Mouse (Mus musculus) liver, postnatal 0 days (tissue): ENCODE data around the gene Smndc1. TPM values are rescaled to one million over a fixed set of nuclear protein-coding genes. Genes with fewer than 3 reads are reported as not detected.

Source experiments
- ATAC-seq: fragments of 200-750 bp; cut with Nextera tagmentation; 2 replicates; pipeline ENCODE4 v1.8.0; 2017; ENCODE audit warnings: mild to moderate bottlenecking, moderate library complexity
- DNase-seq: peaks from one replicate; pipeline ENCODE4 v3.0.0-alpha.2; 2016
- H3K27ac ChIP-seq: fragments of 300-500 bp; sonication (generic); 2 replicates; pipeline ENCODE4 v1.5.1; 2014; ENCODE audit warnings: antibody characterized with exemption, moderate library complexity, mild to moderate bottlenecking, low read depth
- H3K27me3 ChIP-seq: fragments of 300-500 bp; sonication (generic); 2 replicates; pipeline ENCODE4 v1.6.1; 2014; ENCODE audit warnings: low read length, control low read depth, mixed read lengths; ENCODE audit not compliant: insufficient read depth
- H3K36me3 ChIP-seq: fragments of 300-500 bp; sonication (generic); replicated peaks from 2 replicates; pipeline ENCODE4 v1.6.1; 2014; ENCODE audit warnings: mild to moderate bottlenecking, control low read depth, low read length, moderate library complexity, mixed read lengths; ENCODE audit not compliant: insufficient read depth
- H3K4me1 ChIP-seq: fragments of 300-500 bp; sonication (generic); 2 replicates; pipeline ENCODE4 v1.6.1; 2014; ENCODE audit warnings: antibody characterized with exemption, mild to moderate bottlenecking, control low read depth; ENCODE audit not compliant: insufficient read depth
- H3K4me2 ChIP-seq: fragments of 300-500 bp; sonication (generic); 2 replicates; pipeline ENCODE4 v1.6.1; 2014; ENCODE audit warnings: low read depth, mild to moderate bottlenecking, low read length, moderate library complexity, mixed read lengths
- H3K4me3 ChIP-seq: fragments of 300-500 bp; sonication (generic); 2 replicates; pipeline ENCODE4 v1.5.1; 2014; ENCODE audit warnings: low read depth, low read length
- H3K9ac ChIP-seq: fragments of 300-500 bp; sonication (generic); replicated peaks from 2 replicates; pipeline ENCODE4 v1.6.1; 2014; ENCODE audit warnings: mild to moderate bottlenecking, moderate library complexity
- H3K9me3 ChIP-seq: fragments of 300-500 bp; sonication (generic); 2 replicates; pipeline ENCODE4 v1.6.1; 2016; ENCODE audit warnings: mild to moderate bottlenecking, control low read depth, low read length, mixed read lengths
- CTCF ChIP-seq: sonication (generic); IDR thresholded peaks from 2 replicates; pipeline ENCODE4 v1.5.1; 2016; ENCODE audit warnings: antibody characterized with exemption, low read depth
- EP300 ChIP-seq: IDR thresholded peaks from 2 replicates; pipeline ENCODE4 v1.6.1; 2016; ENCODE audit warnings: antibody characterized with exemption, low read depth, mild to moderate bottlenecking
- WGBS: fragments of 180-500 bp; shearing (Covaris S2); extraction: QIAGEN DNeasy Blood & Tissue Kit; methylation state at CpG from one replicate; pipeline ENCODE4 v1.1.7; 2014; ENCODE audit not compliant: insufficient replicate concordance; 5-methylcytosine and 5-hydroxymethylcytosine counted together
- polyA plus RNA-seq: library from polyadenylated mRNA; unstranded; fragments of >200 nt; fragmentation: Nextera tagmentation; extraction: Ambion mirVana; gene quantifications from 2 replicates; pipeline ENCODE4 v1.2.1, GENCODE M21; 2015

The Smndc1 gene
- polyA plus RNA-seq, 1 experiment from 2014 or later, result 18.9 TPM

- TF ChIP-seq CTCF (no peak), EP300 (no peak)
- WGBS, result 71% methylated on average over 8 of the region's 8 CpGs
- no peak overlapping the region for H3K4me3 ChIP-seq
- peak overlapping the region; percentile 92 for H3K27ac ChIP-seq
- DNase-seq, result peak; percentile 30
- H3K4me2 ChIP-seq, result peak overlapping the region; percentile 47; the same call in 1 of the 2 replicates
- peaks cover 9% of the 10 kb centered on the region; the same call in 1 of the 2 replicates for H3K4me1 ChIP-seq
- H3K9ac ChIP-seq, result peak overlapping the region; percentile 18; the same call in 1 of the 2 replicates
- peaks cover 2% of the 10 kb centered on the region; the same call in 1 of the 2 replicates for H3K36me3 ChIP-seq
- H3K9me3 ChIP-seq, result no peaks in the 10 kb centered on the region
- peak; percentile 79 for ATAC-seq
- H3K27me3 ChIP-seq, result no peaks in the 10 kb centered on the region
These were observed 30.0 kb downstream of the Smndc1 start for GRCm38 (mm10) chr19:53360265-53360958.

DNA sequence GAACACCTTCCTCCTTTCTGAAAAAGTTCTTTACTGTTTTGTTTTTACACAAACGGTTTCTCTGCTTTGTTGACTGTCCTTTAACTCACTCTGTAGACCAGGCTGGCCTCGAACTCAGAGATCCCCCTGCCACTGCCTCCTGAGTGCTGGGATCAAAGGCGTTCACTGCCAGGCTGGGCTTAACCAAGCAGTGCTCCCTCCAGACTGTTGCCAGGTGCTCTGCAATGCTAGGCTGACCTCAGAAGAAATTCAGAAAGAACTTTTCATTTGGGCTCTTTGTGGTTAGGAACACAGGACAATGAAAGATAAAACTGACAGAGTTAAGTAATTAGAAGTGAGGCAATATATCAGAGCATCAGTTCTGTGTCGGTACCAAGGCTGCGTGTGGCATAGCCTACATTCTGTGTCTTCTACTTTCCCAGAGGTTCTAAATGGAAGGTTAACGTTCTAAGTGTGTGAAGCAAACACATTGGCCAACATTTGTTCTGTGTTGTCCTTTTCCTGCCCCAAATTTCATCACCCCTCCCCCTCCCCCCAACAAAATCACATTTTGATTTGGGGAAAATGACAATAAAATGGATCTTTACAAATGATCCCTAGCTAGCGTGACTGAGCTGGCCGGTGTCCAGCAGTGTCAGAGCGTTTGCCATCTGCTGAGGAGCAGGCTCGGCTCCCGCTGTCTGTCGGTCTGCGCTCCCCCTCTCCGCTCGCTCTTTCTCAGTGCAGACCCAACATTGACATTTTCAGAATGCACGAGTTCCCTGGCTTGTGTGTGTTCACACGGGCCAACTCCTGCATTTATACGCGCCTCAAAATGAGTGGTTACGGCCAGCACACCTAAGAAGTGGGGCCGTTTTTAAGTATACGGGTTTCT, 31.0 kb downstream of the Smndc1 start:
- Histone ChIP-seq H3K36me3 (peaks cover 2% of the 10 kb centered on the region; the same call in 1 of the 2 replicates), H3K4me2 (peak overlapping the region; percentile 47), H3K4me3 (0 out of 2 replicates have a peak overlapping the region, but pooled peaks have one; percentile 3), H3K9ac (peak overlapping the region; percentile 18), H3K27ac (peak overlapping the region; percentile 92), H3K27me3 (no peaks in the 10 kb centered on the region), H3K9me3 (no peaks in the 10 kb centered on the region), H3K4me1 (peaks cover 7% of the 10 kb centered on the region; the same call in 1 of the 2 replicates)
- 72% methylated on average over 22 of the region's 22 CpGs for WGBS
- TF ChIP-seq EP300, result no peak
- no peak for TF ChIP-seq CTCF
- peak; percentile 46 for DNase-seq
- ATAC-seq, result peak; percentile 77

- H3K27me3 ChIP-seq, result no peaks in the 10 kb centered on the region
- TF ChIP-seq EP300 (no peak), CTCF (no peak)
- H3K36me3 ChIP-seq, result peaks cover 15% of the 10 kb centered on the region
- WGBS, result 91% methylated on average over 16 of the region's 16 CpGs
- H3K4me1 ChIP-seq, result peaks cover 7% of the 10 kb centered on the region; the same call in 1 of the 2 replicates
- H3K27ac ChIP-seq, result no peak overlapping the region
- no peak overlapping the region for H3K4me2 ChIP-seq
- ATAC-seq (no peak), DNase-seq (no peak)
- no peaks in the 10 kb centered on the region for H3K9me3 ChIP-seq
- no peak overlapping the region for H3K9ac ChIP-seq
- H3K4me3 ChIP-seq, result no peak overlapping the region
These were observed 35.3 kb downstream of the Smndc1 start for GRCm38 (mm10) chr19:53355065-53355464.

- no peak overlapping the region for H3K27ac ChIP-seq
- H3K4me1 ChIP-seq, result peaks cover 7% of the 10 kb centered on the region; the same call in 1 of the 2 replicates
- DNase-seq, result no peak
- H3K9me3 ChIP-seq, result no peaks in the 10 kb centered on the region
- H3K9ac ChIP-seq, result no peak overlapping the region
- H3K4me3 ChIP-seq, result no peak overlapping the region
- peaks cover 16% of the 10 kb centered on the region for H3K36me3 ChIP-seq
- ATAC-seq, result no peak
- TF ChIP-seq EP300 (no peak), CTCF (no peak)
- WGBS, result 89% methylated on average over 7 of the region's 7 CpGs
- no peak overlapping the region for H3K4me2 ChIP-seq
- H3K27me3 ChIP-seq, result no peaks in the 10 kb centered on the region
These were observed 35.9 kb downstream of the Smndc1 start for GRCm38 (mm10) chr19:53354271-53355000.

DNA sequence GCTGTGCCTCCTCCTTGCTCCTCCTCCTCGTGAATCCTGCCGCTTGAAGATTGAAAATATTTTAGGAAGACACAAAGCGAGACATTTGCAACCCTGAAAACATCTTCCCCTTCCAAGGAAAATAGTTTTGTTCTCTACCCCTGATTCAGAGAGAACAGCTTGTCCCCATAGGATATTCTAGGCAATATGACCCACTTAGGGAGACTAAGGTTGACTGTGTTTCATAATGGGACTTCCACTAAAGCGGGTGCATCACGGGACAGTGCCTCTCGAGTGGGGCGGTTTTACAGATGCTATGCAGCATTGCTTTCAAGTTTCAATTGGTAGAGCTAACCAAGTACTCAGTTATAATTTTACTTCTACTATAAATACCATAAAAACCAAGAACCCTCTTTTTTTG, 36.5 kb downstream of the Smndc1 start:
- H3K36me3 ChIP-seq, result peaks cover 17% of the 10 kb centered on the region
- 0 out of 2 replicates have a peak, but pooled peaks cover 2% of the 10 kb centered on the region for H3K4me1 ChIP-seq
- H3K9me3 ChIP-seq, result no peaks in the 10 kb centered on the region
- H3K4me2 ChIP-seq, result no peak overlapping the region
- DNase-seq (no peak), ATAC-seq (no peak)
- H3K27me3 ChIP-seq, result no peaks in the 10 kb centered on the region
- H3K4me3 ChIP-seq, result no peak overlapping the region
- no peak for TF ChIP-seq CTCF
- no peak for TF ChIP-seq EP300
- H3K27ac ChIP-seq, result no peak overlapping the region
- WGBS, result 84% methylated on average over 7 of the region's 7 CpGs
- no peak overlapping the region for H3K9ac ChIP-seq

DNA sequence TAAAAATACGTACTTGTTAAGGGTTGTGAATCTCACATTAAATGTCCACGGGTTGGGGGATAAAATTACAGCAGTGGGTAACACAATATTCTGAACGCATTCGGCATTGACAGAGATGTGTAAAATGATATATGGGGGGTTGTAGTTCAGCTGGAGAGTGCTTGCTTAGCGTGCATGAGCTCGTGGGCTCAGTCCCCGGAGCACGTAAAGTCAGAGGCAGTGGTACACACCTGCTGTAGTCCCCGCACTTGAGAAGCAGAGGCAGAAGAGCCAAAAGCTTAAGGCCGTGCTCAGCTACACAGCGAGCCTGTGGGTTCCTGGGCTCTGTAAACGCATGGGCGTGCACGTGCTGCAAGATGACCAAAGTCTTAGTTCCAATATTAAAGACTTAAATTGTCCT, 44.6 kb downstream of the Smndc1 start:
- Histone ChIP-seq H3K4me1 (no peaks in the 10 kb centered on the region), H3K27me3 (no peaks in the 10 kb centered on the region), H3K4me2 (no peak overlapping the region), H3K9ac (no peak overlapping the region), H3K4me3 (no peak overlapping the region), H3K36me3 (peaks cover 14% of the 10 kb centered on the region), H3K9me3 (no peaks in the 10 kb centered on the region), H3K27ac (no peak overlapping the region)
- DNase-seq (no peak), ATAC-seq (no peak)
- TF ChIP-seq EP300, result no peak
- 89% methylated on average over 14 of the region's 14 CpGs for WGBS
